Mouse (Mus musculus): Measurements from ENCODE around the gene Slc39a12.
A peak's percentile ranks its signal among the peaks of the same experiment; 100 is the strongest.

Gene Slc39a12

GRCm38 (mm10) chr2:14388162-14388561, at the start of gene Slc39a12:
Gene Slc39a12 (plus strand): TSS chr2:14388316.
- DNase-seq (ENCODE audit: low spot score) = no peak

GRCm38 (mm10) chr2:14341652-14342308, 46.3 kb upstream of the Slc39a12 start:
- peak; percentile 48 for DNase-seq (ENCODE audit: low spot score)

- peak; percentile 7 for DNase-seq (ENCODE audit: low spot score)
Measured at GRCm38 (mm10) chr2:14342309-14342839, 45.7 kb upstream of the Slc39a12 start.

GRCm38 (mm10) chr2:14388856-14389255, 740 bp downstream of the Slc39a12 start:
- DNase-seq (ENCODE audit: low spot score) = no peak

- no peak for DNase-seq (ENCODE audit: low spot score)
Measured at GRCm38 (mm10) chr2:14390900-14391299, 2.8 kb downstream of the Slc39a12 start.

- DNase-seq (ENCODE audit: low spot score) = no peak
Measured at GRCm38 (mm10) chr2:14403000-14403399, 14.9 kb downstream of the Slc39a12 start.

GRCm38 (mm10) chr2:14428987-14429386, 40.9 kb downstream of the Slc39a12 start:
- no peak for DNase-seq (ENCODE audit: low spot score)

GRCm38 (mm10) chr2:14447322-14447721, 59.2 kb downstream of the Slc39a12 start:
- DNase-seq (ENCODE audit: low spot score) = no peak

- no peak for DNase-seq (ENCODE audit: low spot score)
Measured at GRCm38 (mm10) chr2:14450866-14451265, 62.8 kb downstream of the Slc39a12 start.

- DNase-seq (ENCODE audit: low spot score) = no peak
Measured at GRCm38 (mm10) chr2:14454946-14455631, 67.0 kb downstream of the Slc39a12 start.

GRCm38 (mm10) chr2:14464438-14464837, 76.3 kb downstream of the Slc39a12 start:
- no peak for DNase-seq (ENCODE audit: low spot score)

- no peak for DNase-seq (ENCODE audit: low spot score)
Measured at GRCm38 (mm10) chr2:14494132-14494531, 106.0 kb downstream of the Slc39a12 start.

GRCm38 (mm10) chr2:14496150-14496549, 108.0 kb downstream of the Slc39a12 start:
- DNase-seq (ENCODE audit: low spot score) = no peak

GRCm38 (mm10) chr2:14502482-14502881, 114.4 kb downstream of the Slc39a12 start:
- DNase-seq (ENCODE audit: low spot score) = no peak

- no peak for DNase-seq (ENCODE audit: low spot score)
Measured at GRCm38 (mm10) chr2:14518237-14518636, 130.1 kb downstream of the Slc39a12 start.

GRCm38 (mm10) chr2:14534325-14535077, 146.4 kb downstream of the Slc39a12 start:
- DNase-seq (ENCODE audit: low spot score) = no peak

GRCm38 (mm10) chr2:14535246-14535671, 147.1 kb downstream of the Slc39a12 start:
- no peak for DNase-seq (ENCODE audit: low spot score)

- no peak for DNase-seq (ENCODE audit: low spot score)
Measured at GRCm38 (mm10) chr2:14537781-14538180, 149.7 kb downstream of the Slc39a12 start.

- DNase-seq (ENCODE audit: low spot score) = peak; percentile 27
Measured at GRCm38 (mm10) chr2:14543355-14543754, 155.2 kb downstream of the Slc39a12 start.

- no peak for DNase-seq (ENCODE audit: low spot score)
Measured at GRCm38 (mm10) chr2:14543773-14544172, 155.7 kb downstream of the Slc39a12 start.
